Mouse (Mus musculus) cerebellum, adult 8-10 months (tissue): ENCODE measurements at regions not wholly inside any gene's neighbourhood (a gene's known extent, or its start where the extent isn't known, plus 50 kb on each side); places are given as distances from the start of the nearest gene placed in this dataset.

Source experiments
- DNase-seq: peaks from one replicate; pipeline ENCODE4 v3.0.0; 2022

- DNase-seq = no peak
Measured at GRCm38 (mm10) chr11:79881812-79882211, 80.4 kb downstream of the Utp6 start.

GRCm38 (mm10) chr11:79878091-79878490, 84.1 kb downstream of the Utp6 start:
- DNase-seq = no peak

GRCm38 (mm10) chr11:79877184-79877745, 84.9 kb downstream of the Utp6 start:
- no peak for DNase-seq

DNA sequence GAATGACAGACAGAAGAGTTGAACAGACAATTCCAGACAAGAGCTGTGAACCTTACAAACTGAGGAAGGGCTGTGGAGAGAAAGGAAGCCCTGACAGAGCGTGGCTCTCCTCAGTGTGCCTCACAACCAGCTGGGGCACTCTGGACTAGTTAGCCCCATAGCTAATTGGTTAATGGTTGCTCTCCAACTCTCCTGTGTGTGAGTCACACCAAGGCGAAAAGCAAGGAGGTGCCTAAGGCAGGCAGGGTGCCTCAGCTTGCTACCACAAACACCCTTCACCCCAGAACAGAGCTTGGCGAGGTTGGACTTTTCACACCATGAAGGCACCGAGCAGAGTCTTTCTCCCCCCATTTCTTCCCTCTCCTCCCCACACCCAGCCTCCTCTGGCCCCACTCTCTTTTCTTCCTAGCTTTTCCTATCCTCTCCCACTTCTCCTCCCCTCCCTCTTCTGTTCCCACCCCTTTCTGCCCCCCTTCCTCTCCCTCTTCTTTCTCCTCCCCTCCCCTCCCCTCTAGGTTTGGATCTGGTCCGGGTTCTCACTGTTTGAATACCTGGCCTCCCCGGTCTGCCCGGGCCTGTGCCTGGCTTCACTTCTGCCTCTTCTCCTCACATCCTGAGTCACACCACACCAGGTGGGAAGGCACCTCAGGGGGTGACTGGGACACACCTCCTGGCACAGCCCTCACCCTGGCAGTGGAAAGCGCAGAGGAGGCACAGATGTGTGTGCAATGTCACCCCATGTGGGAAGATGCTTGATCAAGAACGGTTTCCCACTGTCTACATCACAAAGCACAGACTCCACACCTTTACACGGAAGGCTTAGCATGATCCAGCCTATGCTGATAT, 90.2 kb downstream of the Utp6 start:
- no peak for DNase-seq

- DNase-seq = no peak
Measured at GRCm38 (mm10) chr11:79870189-79870588, 92.0 kb downstream of the Utp6 start.

- no peak for DNase-seq
Measured at GRCm38 (mm10) chr11:79869009-79869408, 93.2 kb downstream of the Utp6 start.

- no peak for DNase-seq
Measured at GRCm38 (mm10) chr11:79864836-79865235, 97.4 kb downstream of the Utp6 start.

DNA sequence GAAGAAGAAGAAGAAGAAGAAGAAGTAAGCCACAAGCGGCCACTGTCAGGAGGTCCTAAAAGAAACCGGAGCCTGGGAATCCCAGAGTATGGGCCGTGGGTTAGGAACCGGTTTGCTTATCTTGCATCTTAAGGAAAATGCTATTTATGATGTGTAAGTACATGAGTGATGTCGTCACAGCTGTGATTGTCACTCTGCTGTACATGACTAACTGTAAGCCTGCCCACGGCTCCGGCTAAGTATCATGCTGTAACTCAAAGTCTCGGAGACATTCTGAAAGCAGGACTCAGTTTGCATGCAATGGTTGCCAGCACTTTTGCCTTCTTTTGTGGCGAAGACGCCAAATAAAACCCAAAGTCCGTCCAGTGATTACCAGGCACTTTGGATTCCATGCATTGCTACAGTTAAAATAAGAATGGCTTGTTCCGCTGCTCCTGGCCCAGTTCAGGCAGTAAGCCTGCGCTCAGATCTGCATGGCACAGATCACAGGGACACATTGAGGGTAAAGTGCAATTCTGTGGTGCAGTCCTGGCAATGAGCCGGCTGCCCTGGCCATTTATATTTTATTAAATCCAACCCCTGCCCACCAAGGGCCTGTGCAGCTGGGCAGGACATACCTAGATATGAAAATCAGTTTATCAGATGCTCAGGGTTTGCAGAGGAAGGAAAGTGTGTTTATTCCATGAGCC, 98.6 kb downstream of the Utp6 start:
- no peak for DNase-seq

GRCm38 (mm10) chr11:79860611-79861067, 101.6 kb downstream of the Utp6 start:
- DNase-seq = no peak

- no peak for DNase-seq
Measured at GRCm38 (mm10) chr11:79856376-79856775, 105.8 kb downstream of the Utp6 start.

- no peak for DNase-seq
Measured at GRCm38 (mm10) chr11:79849545-79849944, 112.6 kb downstream of the Utp6 start.

- no peak for DNase-seq
Measured at GRCm38 (mm10) chr11:79844436-79844835, 117.8 kb downstream of the Utp6 start.

- no peak for DNase-seq
Measured at GRCm38 (mm10) chr11:79843021-79843420, 119.2 kb downstream of the Utp6 start.

DNA sequence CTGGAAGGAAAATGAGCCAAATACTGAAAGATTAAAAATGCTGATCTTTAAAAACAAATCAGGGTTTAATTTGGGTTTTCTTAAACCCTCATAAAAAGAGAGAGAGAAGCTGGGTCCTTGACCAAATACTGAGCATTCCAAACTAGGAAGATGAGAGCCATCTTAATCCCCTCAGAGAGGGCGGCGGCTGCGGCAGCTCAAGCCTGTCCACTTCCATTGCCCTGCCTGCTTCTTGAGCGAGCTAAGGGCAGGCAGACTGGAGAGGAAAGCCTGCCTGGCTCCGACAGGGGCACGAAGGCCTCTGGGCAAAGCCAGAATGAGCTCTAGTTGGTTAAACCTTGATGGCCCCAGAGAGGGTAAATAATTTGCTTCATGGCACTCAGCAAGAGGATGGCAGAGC, 122.2 kb downstream of the Utp6 start:
- no peak for DNase-seq

GRCm38 (mm10) chr11:79838051-79838450, 124.1 kb downstream of the Utp6 start:
- no peak for DNase-seq

DNA sequence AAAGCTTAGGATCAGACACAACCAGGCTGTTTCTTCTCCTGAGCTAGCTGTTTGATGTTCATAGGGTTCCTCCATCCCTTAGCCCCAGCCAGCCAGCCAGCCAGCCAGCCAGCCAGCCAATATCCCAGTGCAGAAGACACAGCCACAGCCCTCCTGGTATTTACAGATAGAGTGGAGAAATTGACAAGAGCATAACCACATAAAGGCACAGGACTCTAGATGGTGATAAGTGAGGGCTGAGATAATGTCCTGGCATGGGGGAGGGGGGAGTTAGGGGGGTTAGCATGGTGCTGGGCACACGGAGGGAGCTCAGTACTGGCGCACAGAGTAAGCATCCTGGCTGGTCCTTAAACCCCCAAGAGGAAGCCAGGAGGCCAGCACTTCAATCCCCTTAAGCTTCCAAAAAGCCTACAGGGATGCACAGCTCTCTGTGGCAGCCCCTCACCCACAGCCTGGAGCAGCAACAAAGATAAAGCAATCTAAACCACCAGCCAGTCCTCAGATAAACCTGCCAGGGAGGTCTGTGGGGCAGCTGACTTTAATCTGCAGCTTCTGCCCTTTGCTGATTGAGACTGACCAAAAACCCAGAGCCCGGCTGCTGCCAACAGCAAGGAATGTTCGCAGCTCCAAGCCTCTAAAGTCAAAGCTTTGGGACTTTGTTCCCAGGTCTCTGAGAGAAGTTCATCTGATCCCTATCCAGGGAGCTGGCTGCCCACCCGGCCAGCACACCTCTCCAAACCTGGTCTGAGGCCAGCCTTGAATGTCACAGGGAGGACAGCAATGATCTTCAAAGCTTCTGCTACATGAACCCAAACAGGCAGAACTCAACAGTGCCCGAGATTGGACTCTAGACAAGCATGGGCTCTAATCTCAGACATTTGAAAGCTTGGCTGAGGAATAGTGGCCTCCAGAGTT, 124.9 kb downstream of the Utp6 start:
- no peak for DNase-seq

DNA sequence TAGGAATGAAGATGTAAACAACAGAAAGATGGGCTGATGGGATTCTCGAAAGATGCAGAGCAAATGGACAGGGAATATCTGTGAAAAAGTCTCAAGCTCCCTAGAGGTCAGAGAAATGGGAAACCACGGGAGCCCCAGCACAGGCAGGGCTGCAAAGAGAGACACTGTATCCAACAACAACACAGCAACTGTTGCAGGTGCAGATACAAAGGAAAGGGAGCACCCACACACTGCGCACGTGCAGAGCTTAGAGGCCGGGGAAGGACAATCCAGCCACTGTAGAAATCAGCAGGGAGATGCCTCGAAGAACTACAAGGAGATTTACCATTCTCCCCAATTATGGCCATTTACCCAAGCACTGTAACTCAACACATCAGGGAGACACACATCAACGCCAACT, 126.3 kb downstream of the Utp6 start:
- no peak for DNase-seq

- DNase-seq = no peak
Measured at GRCm38 (mm10) chr11:79833817-79834216, 128.4 kb downstream of the Utp6 start.

DNA sequence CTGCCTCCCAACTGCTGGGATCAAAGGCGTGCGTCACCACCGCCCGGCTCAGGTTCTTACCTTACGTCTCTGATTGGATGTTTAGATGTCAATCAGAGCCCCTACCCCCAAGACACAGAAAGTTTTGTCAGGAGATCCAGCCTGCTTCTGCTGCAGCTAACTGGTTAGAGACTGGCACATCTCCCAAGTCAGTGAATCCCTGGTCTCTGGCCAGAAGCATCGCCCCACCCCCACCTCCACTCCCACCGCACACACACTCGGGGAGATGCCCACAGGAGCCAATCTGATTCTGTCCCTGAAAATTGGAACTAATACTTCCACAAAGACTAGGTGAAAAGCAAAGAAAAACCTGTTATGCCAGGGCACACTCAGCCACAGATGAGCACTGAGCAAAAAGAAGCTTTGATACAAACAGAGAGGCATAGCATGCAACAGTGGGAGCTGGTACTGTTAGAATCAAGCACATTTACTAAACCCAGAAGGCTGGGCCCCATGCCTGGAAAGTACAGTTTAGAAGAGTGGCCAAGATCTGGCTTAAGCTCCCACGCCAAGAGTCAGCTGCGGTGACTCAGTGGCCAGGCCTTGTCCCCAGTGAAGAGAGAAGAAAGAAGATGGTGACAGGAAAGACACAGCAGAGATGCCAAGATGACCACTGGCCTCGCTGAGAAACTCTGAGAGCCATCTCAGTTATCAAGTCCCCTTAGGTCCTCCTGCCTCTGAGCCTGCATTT, 130.4 kb downstream of the Utp6 start:
- DNase-seq = no peak

- DNase-seq = no peak
Measured at GRCm38 (mm10) chr11:79830567-79831055, 131.6 kb downstream of the Utp6 start.

GRCm38 (mm10) chr11:79827034-79827433, 135.2 kb downstream of the Utp6 start:
- no peak for DNase-seq

DNA sequence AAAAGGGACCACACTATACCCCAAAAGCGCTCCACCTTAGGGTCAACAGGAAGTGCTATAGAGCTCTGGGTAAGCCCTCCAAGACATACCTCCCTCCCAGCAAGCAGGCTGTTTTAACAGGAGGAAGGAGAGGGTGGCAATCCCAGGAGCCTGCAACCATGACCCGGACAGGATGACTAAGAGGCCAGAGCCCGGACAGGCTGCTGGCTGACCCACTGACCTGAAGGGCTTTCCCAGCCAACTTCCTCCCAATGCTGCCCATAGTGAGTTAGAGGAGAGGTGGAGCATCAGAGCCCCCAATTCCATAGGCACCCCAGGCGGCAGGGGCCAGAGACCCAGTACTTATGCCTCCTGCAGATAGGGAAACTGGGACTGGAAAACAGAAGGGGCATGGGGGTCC, 136.3 kb downstream of the Utp6 start:
- no peak for DNase-seq
